Mouse (Mus musculus): ENCODE measurements around the gene Dagla. TPM values are rescaled to one million over a fixed set of nuclear protein-coding genes. Genes with fewer than 3 reads are reported as not detected.

The Dagla gene
- polyA plus RNA-seq, 1 experiment from 2014 or later, result 8.9 TPM

GRCm38 (mm10) chr19:10267953-10268352 is 36.7 kb downstream of the Dagla start:
- 85% methylated on average over 10 of the region's 10 CpGs for WGBS
- Histone ChIP-seq H3K9me3 (ENCODE audit: control insufficient read depth, low read length) (no peaks in the 10 kb centered on the region), H3K27ac (ENCODE audit: low read depth, low read length) (no peak overlapping the region), H3K9ac (replicated peaks; ENCODE audit: low read depth, low read length) (no peak overlapping the region), H3K27me3 (ENCODE audit: control insufficient read depth, insufficient read depth, low read length) (0 out of 2 replicates have a peak, but pooled peaks cover 2% of the 10 kb centered on the region), H3K4me3 (ENCODE audit: low read depth, low read length) (no peak overlapping the region), H3K4me2 (ENCODE audit: low read depth, low read length) (no peak overlapping the region), H3K36me3 (ENCODE audit: control insufficient read depth, insufficient read depth, low read length) (no peaks in the 10 kb centered on the region), H3K4me1 (ENCODE audit: control insufficient read depth, insufficient read depth, low read length) (peaks cover 7% of the 10 kb centered on the region; the same call in 1 of the 2 replicates)
- no peak for ATAC-seq (ENCODE audit: low read depth)

DNA sequence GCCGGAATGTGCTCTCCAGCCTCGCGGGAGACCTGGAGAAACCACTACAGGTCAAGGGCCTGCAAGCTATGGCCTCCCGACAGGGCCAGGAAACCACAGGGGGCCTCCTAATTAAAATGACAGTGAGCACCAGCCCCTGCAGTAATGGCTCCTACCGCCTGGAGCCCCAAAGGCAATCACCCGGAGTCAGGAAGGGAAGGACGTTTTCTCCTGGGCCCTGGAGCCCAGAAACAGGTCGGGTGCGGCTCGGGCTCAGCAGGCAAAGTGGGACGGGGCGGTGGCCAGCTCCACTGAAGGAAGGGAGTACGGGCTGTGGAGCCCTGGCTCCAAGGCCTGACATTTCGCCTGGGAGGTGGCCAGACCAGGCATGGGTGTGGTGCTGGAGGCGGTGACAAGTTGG is 37.6 kb downstream of the Dagla start:
- Histone ChIP-seq H3K4me3 (ENCODE audit: low read depth, low read length) (no peak overlapping the region), H3K9me3 (ENCODE audit: control insufficient read depth, low read length) (no peaks in the 10 kb centered on the region), H3K9ac (replicated peaks; ENCODE audit: low read depth, low read length) (no peak overlapping the region), H3K27me3 (ENCODE audit: control insufficient read depth, insufficient read depth, low read length) (0 out of 2 replicates have a peak, but pooled peaks cover 2% of the 10 kb centered on the region), H3K4me1 (ENCODE audit: control insufficient read depth, insufficient read depth, low read length) (0 out of 2 replicates have a peak, but pooled peaks cover 3% of the 10 kb centered on the region), H3K4me2 (ENCODE audit: low read depth, low read length) (no peak overlapping the region), H3K27ac (ENCODE audit: low read depth, low read length) (no peak overlapping the region), H3K36me3 (ENCODE audit: control insufficient read depth, insufficient read depth, low read length) (no peaks in the 10 kb centered on the region)
- 19% methylated on average over 15 of the region's 15 CpGs for WGBS
- no peak for ATAC-seq (ENCODE audit: low read depth)

DNA sequence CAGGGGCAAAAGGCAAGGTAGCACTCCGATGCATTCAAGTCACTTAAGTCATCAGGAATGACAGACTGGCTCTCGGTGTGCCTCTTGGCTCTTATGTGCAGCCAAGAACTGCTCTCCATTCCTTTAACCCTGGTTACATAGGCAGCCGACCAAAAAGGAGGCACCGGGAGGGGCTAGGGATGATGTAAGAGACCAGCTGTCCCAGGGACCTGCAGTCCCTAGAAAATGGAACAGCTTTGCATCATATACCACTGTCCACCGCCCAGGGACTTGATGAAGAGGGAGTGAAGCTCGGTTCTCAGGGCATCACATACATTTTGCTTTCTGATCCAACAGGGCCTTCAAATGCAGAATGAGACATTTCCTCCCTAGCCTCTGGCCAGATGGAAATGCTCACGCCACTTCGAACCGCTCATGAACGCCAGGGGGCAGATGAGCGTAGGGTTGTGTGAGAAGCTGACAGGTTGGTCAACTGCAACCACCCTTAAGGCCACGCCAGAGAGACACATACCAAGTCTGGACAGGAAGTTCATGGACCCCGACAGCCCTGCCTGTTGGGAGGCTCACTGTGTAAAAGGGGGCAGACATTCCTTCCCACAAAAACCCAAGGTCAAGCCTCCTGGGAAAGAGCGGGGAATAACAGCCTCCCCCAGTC is 38.4 kb downstream of the Dagla start:
- Histone ChIP-seq H3K9me3 (ENCODE audit: control insufficient read depth, low read length) (no peaks in the 10 kb centered on the region), H3K4me2 (ENCODE audit: low read depth, low read length) (no peak overlapping the region), H3K27ac (ENCODE audit: low read depth, low read length) (no peak overlapping the region), H3K36me3 (ENCODE audit: control insufficient read depth, insufficient read depth, low read length) (0 out of 2 replicates have a peak, but pooled peaks cover 3% of the 10 kb centered on the region), H3K4me1 (ENCODE audit: control insufficient read depth, insufficient read depth, low read length) (0 out of 2 replicates have a peak, but pooled peaks cover 3% of the 10 kb centered on the region), H3K4me3 (ENCODE audit: low read depth, low read length) (no peak overlapping the region), H3K9ac (replicated peaks; ENCODE audit: low read depth, low read length) (no peak overlapping the region), H3K27me3 (ENCODE audit: control insufficient read depth, insufficient read depth, low read length) (0 out of 2 replicates have a peak, but pooled peaks cover 3% of the 10 kb centered on the region)
- 24% methylated on average over 14 of the region's 14 CpGs for WGBS
- peak; percentile 36; the same call in 1 of the 2 replicates for ATAC-seq (ENCODE audit: low read depth)

GRCm38 (mm10) chr19:10261369-10261768 is 43.3 kb downstream of the Dagla start:
- 60% methylated on average over 7 of the region's 7 CpGs for WGBS
- ATAC-seq (ENCODE audit: low read depth), result no peak
- H3K4me3 ChIP-seq (ENCODE audit: low read depth, low read length), result no peak overlapping the region
- H3K9ac ChIP-seq (replicated peaks; ENCODE audit: low read depth, low read length), result no peak overlapping the region
- H3K36me3 ChIP-seq (ENCODE audit: control insufficient read depth, insufficient read depth, low read length), result peaks cover 10% of the 10 kb centered on the region
- H3K27ac ChIP-seq (ENCODE audit: low read depth, low read length), result no peak overlapping the region
- H3K9me3 ChIP-seq (ENCODE audit: control insufficient read depth, low read length), result no peaks in the 10 kb centered on the region
- H3K4me1 ChIP-seq (ENCODE audit: control insufficient read depth, insufficient read depth, low read length), result no peaks in the 10 kb centered on the region
- H3K27me3 ChIP-seq (ENCODE audit: control insufficient read depth, insufficient read depth, low read length), result 0 out of 2 replicates have a peak, but pooled peaks cover 2% of the 10 kb centered on the region
- H3K4me2 ChIP-seq (ENCODE audit: low read depth, low read length), result no peak overlapping the region

GRCm38 (mm10) chr19:10258279-10259011 is 46.2 kb downstream of the Dagla start:
- Histone ChIP-seq H3K4me2 (ENCODE audit: low read depth, low read length) (no peak overlapping the region), H3K4me3 (ENCODE audit: low read depth, low read length) (no peak overlapping the region), H3K27ac (ENCODE audit: low read depth, low read length) (no peak overlapping the region), H3K36me3 (ENCODE audit: control insufficient read depth, insufficient read depth, low read length) (peaks cover 10% of the 10 kb centered on the region), H3K4me1 (ENCODE audit: control insufficient read depth, insufficient read depth, low read length) (no peaks in the 10 kb centered on the region), H3K27me3 (ENCODE audit: control insufficient read depth, insufficient read depth, low read length) (0 out of 2 replicates have a peak, but pooled peaks cover 2% of the 10 kb centered on the region), H3K9ac (replicated peaks; ENCODE audit: low read depth, low read length) (no peak overlapping the region), H3K9me3 (ENCODE audit: control insufficient read depth, low read length) (no peaks in the 10 kb centered on the region)
- WGBS, result 22% methylated on average over 6 of the region's 6 CpGs
- ATAC-seq (ENCODE audit: low read depth), result peak; percentile 62; the same call in 1 of the 2 replicates

GRCm38 (mm10) chr19:10248128-10248527 is 56.5 kb downstream of the Dagla start:
- Histone ChIP-seq H3K4me1 (ENCODE audit: control insufficient read depth, insufficient read depth, low read length) (no peaks in the 10 kb centered on the region), H3K4me3 (ENCODE audit: low read depth, low read length) (no peak overlapping the region), H3K9ac (replicated peaks; ENCODE audit: low read depth, low read length) (no peak overlapping the region), H3K36me3 (ENCODE audit: control insufficient read depth, insufficient read depth, low read length) (peaks cover 10% of the 10 kb centered on the region), H3K27ac (ENCODE audit: low read depth, low read length) (no peak overlapping the region), H3K9me3 (ENCODE audit: control insufficient read depth, low read length) (no peaks in the 10 kb centered on the region), H3K27me3 (ENCODE audit: control insufficient read depth, insufficient read depth, low read length) (no peaks in the 10 kb centered on the region), H3K4me2 (ENCODE audit: low read depth, low read length) (no peak overlapping the region)
- 63% methylated on average over 20 of the region's 20 CpGs for WGBS
- no peak for ATAC-seq (ENCODE audit: low read depth)

GRCm38 (mm10) chr19:10247165-10247564 is 57.5 kb downstream of the Dagla start:
- Histone ChIP-seq H3K27ac (ENCODE audit: low read depth, low read length) (no peak overlapping the region), H3K9ac (replicated peaks; ENCODE audit: low read depth, low read length) (no peak overlapping the region), H3K4me2 (ENCODE audit: low read depth, low read length) (no peak overlapping the region), H3K4me3 (ENCODE audit: low read depth, low read length) (no peak overlapping the region), H3K27me3 (ENCODE audit: control insufficient read depth, insufficient read depth, low read length) (no peaks in the 10 kb centered on the region), H3K9me3 (ENCODE audit: control insufficient read depth, low read length) (no peaks in the 10 kb centered on the region), H3K4me1 (ENCODE audit: control insufficient read depth, insufficient read depth, low read length) (no peaks in the 10 kb centered on the region), H3K36me3 (ENCODE audit: control insufficient read depth, insufficient read depth, low read length) (peaks cover 10% of the 10 kb centered on the region)
- WGBS, result 31% methylated on average over 6 of the region's 6 CpGs
- ATAC-seq (ENCODE audit: low read depth), result no peak

DNA sequence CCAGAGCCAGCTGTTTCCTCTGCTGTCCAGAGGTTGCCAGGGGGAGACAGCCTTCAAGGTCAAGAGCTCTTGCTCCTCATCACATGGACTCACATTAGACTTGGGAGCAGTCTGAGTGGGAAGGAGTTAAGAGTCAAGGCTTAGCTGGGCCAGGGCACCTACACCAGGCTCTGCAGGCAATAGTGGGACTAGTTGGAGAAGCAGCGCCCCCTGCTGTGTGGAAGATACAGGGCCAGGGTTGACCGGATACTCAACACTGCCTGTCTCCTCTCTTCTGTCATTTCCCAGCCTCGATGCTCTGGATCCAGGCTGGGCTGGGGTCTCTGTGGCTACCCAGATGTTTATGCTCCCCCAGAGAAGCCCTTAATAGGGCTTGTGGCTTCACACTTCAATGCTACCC is 60.5 kb downstream of the Dagla start:
- Histone ChIP-seq H3K9me3 (ENCODE audit: control insufficient read depth, low read length) (no peaks in the 10 kb centered on the region), H3K27me3 (ENCODE audit: control insufficient read depth, insufficient read depth, low read length) (peaks cover 5% of the 10 kb centered on the region), H3K4me2 (ENCODE audit: low read depth, low read length) (no peak overlapping the region), H3K9ac (replicated peaks; ENCODE audit: low read depth, low read length) (no peak overlapping the region), H3K4me1 (ENCODE audit: control insufficient read depth, insufficient read depth, low read length) (peaks cover 4% of the 10 kb centered on the region; the same call in 1 of the 2 replicates), H3K27ac (ENCODE audit: low read depth, low read length) (no peak overlapping the region), H3K4me3 (ENCODE audit: low read depth, low read length) (no peak overlapping the region), H3K36me3 (ENCODE audit: control insufficient read depth, insufficient read depth, low read length) (peaks cover 3% of the 10 kb centered on the region; the same call in 1 of the 2 replicates)
- ATAC-seq (ENCODE audit: low read depth), result no peak
- WGBS, result 29% methylated on average over 3 of the region's 3 CpGs

DNA sequence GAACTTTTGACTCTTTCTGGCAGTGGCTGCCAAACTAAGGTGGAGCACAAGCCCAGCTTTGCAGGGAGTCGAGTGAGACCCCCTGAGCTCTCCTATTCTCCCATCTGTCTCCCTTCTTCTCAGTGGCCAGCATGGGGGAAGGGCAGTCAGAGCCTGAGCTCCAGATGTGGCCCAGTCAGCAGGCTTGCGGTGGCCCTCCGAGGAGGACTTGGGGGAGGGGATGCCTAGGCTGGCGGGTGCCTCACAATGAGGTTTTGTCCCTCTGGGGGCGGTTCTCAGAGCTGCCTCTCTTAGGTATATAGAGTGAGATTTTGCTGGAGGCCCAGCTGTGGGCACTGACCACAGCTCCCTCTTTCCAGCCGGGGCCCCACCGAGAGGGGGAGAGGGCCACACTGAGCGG is 61.8 kb downstream of the Dagla start:
- Histone ChIP-seq H3K9me3 (ENCODE audit: control insufficient read depth, low read length) (no peaks in the 10 kb centered on the region), H3K9ac (replicated peaks; ENCODE audit: low read depth, low read length) (no peak overlapping the region), H3K4me1 (ENCODE audit: control insufficient read depth, insufficient read depth, low read length) (peaks cover 4% of the 10 kb centered on the region; the same call in 1 of the 2 replicates), H3K27ac (ENCODE audit: low read depth, low read length) (no peak overlapping the region), H3K4me2 (ENCODE audit: low read depth, low read length) (no peak overlapping the region), H3K27me3 (ENCODE audit: control insufficient read depth, insufficient read depth, low read length) (peaks cover 5% of the 10 kb centered on the region), H3K36me3 (ENCODE audit: control insufficient read depth, insufficient read depth, low read length) (0 out of 2 replicates have a peak, but pooled peaks cover under 1% of the 10 kb centered on the region), H3K4me3 (ENCODE audit: low read depth, low read length) (no peak overlapping the region)
- 3% methylated on average over 8 of the region's 8 CpGs for WGBS
- no peak for ATAC-seq (ENCODE audit: low read depth)
